Mouse (Mus musculus) cerebellum, adult 2 months (tissue): Measurements from ENCODE around the gene Rprd1b. TPM values are rescaled to one million over a fixed set of nuclear protein-coding genes. Genes with fewer than 3 reads are reported as not detected.

Experiments
- DNase-seq, 2 experiments: peaks; one replicate each; pipeline ENCODE4 v3.0.0; 2021
- H3K27ac ChIP-seq: fragments of 200-500 bp; 2 replicates; pipeline ENCODE4 v1.5.1; 2012; ENCODE audit warnings: low read length, control low read depth, inconsistent platforms; ENCODE audit not compliant: insufficient read depth
- H3K27me3 ChIP-seq: fragments of 200-500 bp; 2 replicates; pipeline ENCODE4 v1.6.1; 2012; ENCODE audit warnings: inconsistent platforms, mild to moderate bottlenecking, low read length, moderate library complexity; ENCODE audit not compliant: control insufficient read depth, insufficient read depth
- H3K4me1 ChIP-seq: fragments of 200-500 bp; 2 replicates; pipeline ENCODE4 v1.6.1; 2011; ENCODE audit warnings: low read length; ENCODE audit not compliant: control insufficient read depth, insufficient read depth
- H3K4me3 ChIP-seq: fragments of 200-500 bp; replicated peaks from 2 replicates; pipeline ENCODE3; 2011; ENCODE audit warnings: mild to moderate bottlenecking, low read depth, low read length, control low read depth; ENCODE audit not compliant: insufficient read depth
- CTCF ChIP-seq: fragments of 200-500 bp; IDR thresholded peaks from 2 replicates; pipeline ENCODE4 v1.5.1; 2011; ENCODE audit warnings: low read depth, mild to moderate bottlenecking, control low read depth, low read length, moderate library complexity, borderline replicate concordance; ENCODE audit not compliant: insufficient read depth
- POLR2A ChIP-seq: fragments of 200-500 bp; IDR thresholded peaks from 2 replicates; pipeline ENCODE4 v1.6.1; 2011; ENCODE audit warnings: low read length, control low read depth, borderline replicate concordance; ENCODE audit not compliant: insufficient read depth
- WGBS: fragments of 180-500 bp; shearing (Covaris S2); methylation state at CpG from one replicate; pipeline ENCODE4 v1.1.7; 2018; 5-methylcytosine and 5-hydroxymethylcytosine counted together
- polyA plus RNA-seq: library from polyadenylated mRNA; depleted of rRNA; stranded (reverse); fragments of >200 nt; gene quantifications from 2 replicates; pipeline ENCODE4 v1.2.3, GENCODE M21; 2012

Rprd1b gene
- polyA plus RNA-seq, 1 experiment, result 22.4 TPM

DNA sequence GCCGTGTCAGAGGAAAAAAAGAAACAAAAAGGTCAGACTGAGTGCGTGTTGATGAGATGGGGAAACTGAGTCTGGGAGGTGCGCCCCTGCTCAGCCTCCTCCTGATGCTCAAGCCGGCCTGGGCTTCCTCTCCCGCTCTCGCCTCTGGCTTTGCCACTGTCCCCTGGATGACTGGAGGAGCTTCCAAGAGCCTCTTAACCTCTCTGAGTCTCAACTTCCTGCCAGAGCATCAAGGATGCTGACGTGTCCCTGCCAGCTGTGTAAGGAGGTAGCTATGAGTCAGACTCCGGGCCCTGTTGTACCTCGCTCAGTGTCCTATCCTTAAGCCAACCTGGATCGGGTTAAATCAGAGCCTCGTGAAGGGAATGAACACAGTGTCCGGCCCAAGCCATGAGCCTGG lies 109.5 kb downstream of the Rprd1b start:
- no peak for DNase-seq
- TF ChIP-seq POLR2A (no peak), CTCF (no peak)
- Histone ChIP-seq H3K27me3 (no peaks in the 10 kb centered on the region), H3K4me1 (peaks cover 9% of the 10 kb centered on the region), H3K4me3 (no peak overlapping the region), H3K27ac (no peak overlapping the region)
- 94% methylated on average over 12 of the region's 12 CpGs for WGBS

DNA sequence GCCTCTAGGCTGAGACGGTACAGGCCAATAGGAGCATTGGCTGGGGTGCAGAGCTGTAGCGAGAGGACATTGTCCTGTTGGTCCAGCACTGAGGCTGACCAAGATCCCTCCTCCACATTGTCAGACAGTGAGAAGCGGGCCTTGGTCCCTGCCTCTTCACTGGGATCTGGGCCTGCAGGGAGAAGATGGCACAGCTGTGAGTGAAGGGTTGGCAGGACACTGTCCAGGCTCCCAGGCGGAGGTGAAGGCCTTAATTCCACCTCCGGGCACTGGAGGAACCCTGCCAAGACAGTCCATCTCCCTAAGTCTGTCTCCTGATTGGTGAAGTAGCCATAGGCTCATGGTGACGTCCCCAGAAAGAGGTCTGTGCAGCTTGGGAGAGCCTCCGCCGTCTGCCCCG lies 110.5 kb downstream of the Rprd1b start:
- TF ChIP-seq CTCF (no peak), POLR2A (no peak)
- H3K4me3 ChIP-seq, result no peak overlapping the region
- no peak overlapping the region for H3K27ac ChIP-seq
- no peak for DNase-seq
- WGBS, result 76% methylated on average over 9 of the region's 9 CpGs
- no peaks in the 10 kb centered on the region for H3K27me3 ChIP-seq
- peaks cover 9% of the 10 kb centered on the region for H3K4me1 ChIP-seq

DNA sequence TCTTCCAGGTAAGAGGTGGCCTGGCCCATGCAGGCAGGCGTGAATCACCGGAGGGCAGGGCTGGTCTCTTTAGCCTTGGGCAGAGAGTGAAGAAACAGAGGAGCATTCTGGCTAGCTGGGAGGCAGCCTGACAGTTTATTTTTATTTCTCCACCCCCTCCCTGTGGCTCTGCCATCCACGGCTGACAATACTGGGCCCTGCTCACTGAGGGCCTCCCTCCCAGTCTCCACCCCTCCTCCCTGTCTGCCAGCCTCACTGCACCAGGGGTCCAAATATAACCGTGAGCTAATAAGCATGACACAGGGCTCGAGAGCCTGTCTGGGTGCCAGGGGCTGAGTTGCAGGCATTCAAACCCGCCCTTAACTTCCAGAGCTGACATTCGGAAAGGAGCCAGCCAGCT lies 111.3 kb downstream of the Rprd1b start:
- Histone ChIP-seq H3K4me3 (no peak overlapping the region), H3K27ac (no peak overlapping the region)

DNA sequence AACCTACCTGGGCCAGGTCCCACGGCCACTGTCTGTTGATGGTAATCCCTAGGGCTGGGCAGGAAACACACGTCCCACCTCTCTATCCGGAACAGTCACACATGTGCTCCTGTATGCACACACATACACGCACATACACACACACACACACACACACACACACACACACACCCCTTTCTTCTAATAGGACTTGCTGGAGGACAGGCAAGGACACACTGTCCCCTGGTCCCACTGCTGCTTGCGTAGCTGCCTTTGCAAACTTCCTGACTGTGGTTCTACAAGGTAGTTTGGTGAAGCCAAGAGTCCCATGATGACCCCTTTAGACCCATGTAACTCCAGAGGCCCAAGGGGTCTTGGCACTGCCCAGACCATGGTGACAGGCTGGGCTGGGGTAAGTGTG lies 112.4 kb downstream of the Rprd1b start:
- H3K27ac ChIP-seq, result no peak overlapping the region
- peaks cover 9% of the 10 kb centered on the region for H3K4me1 ChIP-seq
- DNase-seq, result no peak
- no peak for TF ChIP-seq POLR2A
- no peak for TF ChIP-seq CTCF
- H3K4me3 ChIP-seq, result no peak overlapping the region
- WGBS, result 95% methylated on average over 5 of the region's 5 CpGs
- H3K27me3 ChIP-seq, result no peaks in the 10 kb centered on the region

More for the DNA sequence above, 111.3 kb downstream of the Rprd1b start:
- DNase-seq, result peak in 1 of 2 experiments; percentile 29
- Histone ChIP-seq H3K27me3 (no peaks in the 10 kb centered on the region), H3K4me1 (peaks cover 9% of the 10 kb centered on the region)
- 32% methylated on average over 7 of the region's 7 CpGs for WGBS
- TF ChIP-seq POLR2A (no peak), CTCF (no peak)

DNA sequence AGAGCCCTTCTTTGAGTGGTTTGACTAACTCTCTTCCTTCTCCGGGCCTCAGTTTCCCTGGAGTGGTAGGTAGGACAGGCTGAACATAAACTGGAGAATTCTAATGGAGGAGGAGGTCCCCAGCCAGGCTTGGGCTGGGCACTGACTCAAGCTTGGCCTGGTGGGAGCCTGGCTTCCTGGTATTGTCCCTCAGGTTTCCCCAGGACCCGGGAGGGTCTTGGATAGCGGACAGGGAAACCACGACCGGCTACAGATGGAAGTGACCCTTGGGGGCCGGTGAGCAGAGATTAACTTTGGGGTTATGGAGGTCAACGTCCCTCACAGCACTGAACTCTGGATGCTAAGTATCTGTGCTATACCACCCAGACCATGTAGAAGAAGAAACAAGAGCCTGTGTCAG lies 113.0 kb downstream of the Rprd1b start:
- no peak for DNase-seq
- Histone ChIP-seq H3K4me3 (no peak overlapping the region), H3K27ac (no peak overlapping the region), H3K4me1 (peaks cover 9% of the 10 kb centered on the region), H3K27me3 (no peaks in the 10 kb centered on the region)
- TF ChIP-seq POLR2A, result no peak
- TF ChIP-seq CTCF, result no peak
- 90% methylated on average over 7 of the region's 7 CpGs for WGBS

DNA sequence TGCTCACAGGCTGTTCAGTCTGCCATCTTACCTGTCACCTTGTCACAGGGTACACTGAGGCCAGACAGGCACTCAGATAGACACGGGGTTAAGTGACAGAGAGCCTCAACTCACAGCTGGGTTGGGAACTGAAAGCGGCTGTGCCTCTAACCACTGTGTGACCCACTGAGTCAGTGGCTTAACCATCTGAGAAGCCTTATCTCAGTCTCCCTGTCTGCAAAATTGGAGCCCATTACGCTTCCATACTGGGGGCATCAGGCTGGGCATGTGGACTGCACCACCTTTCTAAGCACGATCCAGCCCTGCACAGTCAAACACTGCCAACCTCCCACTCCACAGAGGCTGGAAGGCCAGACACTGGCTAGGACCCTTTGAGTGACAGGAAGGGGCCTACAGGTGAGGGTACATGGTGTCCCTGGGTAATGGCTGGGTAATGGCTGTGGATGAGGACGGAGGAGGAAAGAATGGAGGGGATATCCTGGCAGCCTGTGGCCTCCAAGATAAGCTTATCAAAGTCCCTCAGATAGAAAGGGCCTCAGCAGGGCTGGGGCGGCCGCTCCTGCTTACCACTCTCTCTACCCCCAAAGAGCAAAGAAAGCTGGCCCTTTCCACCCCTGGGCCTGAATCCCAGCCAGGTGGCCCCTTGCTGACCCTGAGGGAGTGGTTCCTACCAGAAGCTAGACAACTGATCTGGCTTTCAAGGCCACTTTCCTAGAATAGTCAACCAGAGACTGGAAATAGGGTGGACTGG lies 113.6 kb downstream of the Rprd1b start:
- H3K27ac ChIP-seq, result no peak overlapping the region
- peaks cover 9% of the 10 kb centered on the region for H3K4me1 ChIP-seq
- H3K27me3 ChIP-seq, result no peaks in the 10 kb centered on the region
- WGBS, result 94% methylated on average over 7 of the region's 7 CpGs
- no peak overlapping the region for H3K4me3 ChIP-seq
- TF ChIP-seq POLR2A, result no peak
- TF ChIP-seq CTCF, result no peak
- DNase-seq, result no peak

DNA sequence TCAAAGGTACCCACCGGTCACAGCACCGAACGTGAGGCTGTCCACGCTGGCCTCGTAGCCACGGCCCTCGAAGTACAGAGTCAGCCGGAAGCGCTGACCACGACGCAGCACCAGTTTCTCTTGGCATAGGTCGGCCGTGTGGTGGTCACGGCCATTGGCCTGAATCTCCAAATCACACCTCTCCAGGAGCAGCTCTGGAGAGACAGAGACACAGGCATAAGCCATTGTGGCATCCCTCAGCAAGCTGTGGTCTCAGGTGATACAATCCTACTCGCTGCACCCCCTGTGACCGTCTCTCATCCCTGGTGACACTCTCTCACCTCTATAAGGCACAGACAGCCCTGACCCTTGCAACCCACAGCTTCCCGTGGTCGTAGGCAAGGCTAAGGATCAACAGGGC lies 114.7 kb downstream of the Rprd1b start:
- 95% methylated on average over 18 of the region's 18 CpGs for WGBS
- DNase-seq, result no peak
- peaks cover 9% of the 10 kb centered on the region for H3K4me1 ChIP-seq
- TF ChIP-seq CTCF, result no peak
- no peak for TF ChIP-seq POLR2A
- H3K27ac ChIP-seq, result no peak overlapping the region
- no peaks in the 10 kb centered on the region for H3K27me3 ChIP-seq
- no peak overlapping the region for H3K4me3 ChIP-seq

DNA sequence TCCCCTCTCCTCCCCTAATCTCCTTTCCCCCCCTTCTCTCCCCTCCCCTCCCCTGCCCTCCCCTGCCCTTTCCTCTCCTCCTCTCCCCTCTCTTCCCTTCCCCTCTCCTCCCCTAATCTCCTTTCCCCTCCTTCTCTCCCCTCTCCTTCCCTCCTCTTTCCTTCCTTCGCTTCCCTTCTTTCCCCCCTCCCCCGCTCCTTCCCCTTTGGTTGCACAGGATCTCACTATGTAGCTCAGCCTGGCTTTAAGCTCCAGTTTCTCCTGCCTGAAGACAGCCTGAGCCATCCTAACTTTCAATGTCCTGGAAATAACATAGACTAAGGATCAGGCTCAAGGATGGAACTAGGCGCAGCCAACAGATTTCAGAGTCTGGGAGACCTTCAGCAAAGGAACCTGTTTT lies 115.5 kb downstream of the Rprd1b start:
- no peak overlapping the region for H3K4me3 ChIP-seq
- H3K4me1 ChIP-seq, result peaks cover 9% of the 10 kb centered on the region
- no peak for DNase-seq
- WGBS, result 81% methylated on average over 3 of the region's 3 CpGs
- no peak for TF ChIP-seq CTCF
- H3K27ac ChIP-seq, result no peak overlapping the region
- H3K27me3 ChIP-seq, result no peaks in the 10 kb centered on the region

DNA sequence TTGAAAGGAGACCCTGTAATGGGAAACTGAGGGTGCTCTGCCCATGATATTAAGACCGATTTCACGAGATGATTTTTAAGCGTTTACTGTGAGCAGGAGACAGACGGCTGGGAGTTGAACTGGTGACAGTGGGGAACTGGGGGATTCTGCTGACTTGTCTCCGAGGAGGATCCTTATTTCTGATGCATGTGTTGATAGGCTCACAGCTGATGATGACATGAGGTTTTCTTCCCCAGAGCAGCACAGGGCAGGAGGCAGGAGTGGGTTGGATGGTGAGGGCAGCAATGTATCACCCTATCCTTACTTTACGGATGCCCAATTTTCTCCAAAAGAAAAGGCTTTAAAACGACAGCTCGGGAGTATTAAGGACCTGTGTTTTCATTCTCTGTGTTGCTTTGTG lies 116.0 kb downstream of the Rprd1b start:
- no peaks in the 10 kb centered on the region for H3K27me3 ChIP-seq
- 78% methylated on average over 8 of the region's 8 CpGs for WGBS

More for the DNA sequence above, 116.0 kb downstream of the Rprd1b start:
- Histone ChIP-seq H3K27ac (no peak overlapping the region), H3K4me1 (peaks cover 6% of the 10 kb centered on the region), H3K4me3 (no peak overlapping the region)
- TF ChIP-seq CTCF (no peak), POLR2A (no peak)
- no peak for DNase-seq
